In genomic region chr11:117411663-117412062, GRCm38 (mm10) we compare ENCODE assay signal across 17 mouse cellular contexts.
"Had no signal": no experiment of that assay in that cellular context is flagged by ENCODE, and none has a peak within 500 bp of the region (broad histone marks: within the 10 kb centered on the region; RNA-seq: fewer than 3 reads in every experiment).

No protein-coding gene starts in this region.

- H3K9ac ChIP-seq: liver, postnatal 0 days; lung, embryonic 15.5 days; midbrain, embryonic 12.5 days; neural tube, embryonic 12.5 days; stomach, embryonic 15.5 days had no signal

- DNase-seq: liver, postnatal 0 days; lung, adult 2 months; lung, postnatal 14 days; lung, postnatal 36 days; midbrain, embryonic 14.5 days; right cerebral cortex, postnatal 14 days; thymus, adult 2 months; thymus, postnatal 25 days; thymus, postnatal 4 days had no signal

- H3K36me3 ChIP-seq: lung, embryonic 15.5 days; midbrain, embryonic 12.5 days; neural tube, embryonic 12.5 days; stomach, embryonic 15.5 days had no signal

- H3K4me3 ChIP-seq: lung, embryonic 15.5 days; megakaryocyte, embryonic 14.5 days; midbrain, embryonic 12.5 days; neural tube, embryonic 12.5 days; stomach, embryonic 15.5 days had no signal

- ATAC-seq: liver, postnatal 0 days; lung, postnatal 0 days had no signal

- H3K4me2 ChIP-seq: lung, embryonic 15.5 days; midbrain, embryonic 12.5 days; neural tube, embryonic 12.5 days; stomach, embryonic 15.5 days had no signal

- H3K27ac ChIP-seq: lung, embryonic 15.5 days; macrophage; midbrain, embryonic 12.5 days; neural tube, embryonic 12.5 days; stomach, embryonic 15.5 days; stomach, postnatal 0 days had no signal

- H3K9me3 ChIP-seq: lung, embryonic 15.5 days; midbrain, embryonic 12.5 days; neural tube, embryonic 12.5 days; stomach, embryonic 15.5 days had no signal
